Mouse (Mus musculus) lung, postnatal 36 days (tissue): ENCODE measurements around the gene Swi5.

Source experiments
- DNase-seq: peaks from one replicate; pipeline ENCODE4 v3.0.0; 2022; ENCODE audit warnings: mixed read lengths

Swi5 gene

GRCm38 (mm10) chr2:32259657-32260417, 28.0 kb downstream of the Swi5 start, which contains the start of gene Uck1:
Gene Uck1, minus strand, starts transcription at chr2:32260159.
- peak; percentile 94 for DNase-seq

GRCm38 (mm10) chr2:32258887-32259533, 28.9 kb downstream of the Swi5 start:
- DNase-seq, result no peak

GRCm38 (mm10) chr2:32256273-32256672, 31.6 kb downstream of the Swi5 start:
- no peak for DNase-seq

GRCm38 (mm10) chr2:32254563-32254962, 33.3 kb downstream of the Swi5 start:
- no peak for DNase-seq

- DNase-seq, result no peak
These were observed 34.5 kb downstream of the Swi5 start for GRCm38 (mm10) chr2:32253352-32253751.

- peak; percentile 58 for DNase-seq
These were observed 35.2 kb downstream of the Swi5 start for GRCm38 (mm10) chr2:32252658-32253057.

- peak; percentile 73 for DNase-seq
These were observed 35.9 kb downstream of the Swi5 start for GRCm38 (mm10) chr2:32251791-32252527.

- DNase-seq, result peak; percentile 53
These were observed 39.2 kb downstream of the Swi5 start for GRCm38 (mm10) chr2:32248377-32249361.

- DNase-seq, result no peak
These were observed 41.1 kb downstream of the Swi5 start for GRCm38 (mm10) chr2:32246741-32247140.

GRCm38 (mm10) chr2:32242986-32243385, 44.9 kb downstream of the Swi5 start:
- DNase-seq, result no peak

GRCm38 (mm10) chr2:32240591-32240990, 47.3 kb downstream of the Swi5 start:
- no peak for DNase-seq

GRCm38 (mm10) chr2:32238708-32239435, 49.0 kb downstream of the Swi5 start:
- no peak for DNase-seq

GRCm38 (mm10) chr2:32237571-32237970, 50.3 kb downstream of the Swi5 start:
- no peak for DNase-seq

GRCm38 (mm10) chr2:32236760-32237487, 51.0 kb downstream of the Swi5 start:
- DNase-seq, result peak; percentile 67

GRCm38 (mm10) chr2:32235886-32236759, 51.8 kb downstream of the Swi5 start, which contains the start of gene Pomt1:
Gene Pomt1, plus strand, starts transcription at chr2:32236590.
- peak; percentile 92 for DNase-seq

- DNase-seq, result no peak
These were observed 52.4 kb downstream of the Swi5 start for GRCm38 (mm10) chr2:32235433-32235832.
